Mouse (Mus musculus) embryonic facial prominence, embryonic 13.5 days (tissue): ENCODE measurements around the gene Ece1. TPM values are rescaled to one million over a fixed set of nuclear protein-coding genes. Genes with fewer than 3 reads are reported as not detected.

Experiments
- ATAC-seq: fragments of 200-750 bp; cut with Nextera tagmentation; 2 replicates; pipeline ENCODE4 v1.8.0; 2017; ENCODE audit warnings: low read depth; ENCODE audit not compliant: insufficient number of reproducible peaks, insufficient read depth, low FRiP score, low TSS enrichment
- H3K27ac ChIP-seq: fragments of 300-500 bp; sonication (generic); 2 replicates; pipeline ENCODE4 v1.5.1; 2015; ENCODE audit warnings: moderate library complexity, mild to moderate bottlenecking, inconsistent platforms
- H3K27me3 ChIP-seq: fragments of 300-500 bp; sonication (generic); 2 replicates; pipeline ENCODE4 v1.6.1; 2015; ENCODE audit warnings: mild to moderate bottlenecking, inconsistent platforms
- H3K36me3 ChIP-seq: fragments of 300-500 bp; sonication (generic); 2 replicates; pipeline ENCODE4 v1.6.1; 2015; ENCODE audit warnings: mild to moderate bottlenecking, inconsistent platforms
- H3K4me1 ChIP-seq: fragments of 300-500 bp; sonication (generic); 2 replicates; pipeline ENCODE4 v1.6.1; 2015; ENCODE audit warnings: inconsistent platforms
- H3K4me2 ChIP-seq: fragments of 300-500 bp; sonication (generic); 2 replicates; pipeline ENCODE4 v1.6.1; 2015; ENCODE audit warnings: moderate library complexity, mild to moderate bottlenecking, inconsistent platforms
- H3K4me3 ChIP-seq: fragments of 300-500 bp; sonication (generic); 2 replicates; pipeline ENCODE4 v1.5.1; 2015; ENCODE audit warnings: mild to moderate bottlenecking, inconsistent platforms
- H3K9ac ChIP-seq: fragments of 300-500 bp; sonication (generic); 2 replicates; pipeline ENCODE4 v1.6.1; 2015; ENCODE audit warnings: mild to moderate bottlenecking, inconsistent platforms
- H3K9me3 ChIP-seq: fragments of 300-500 bp; sonication (generic); 2 replicates; pipeline ENCODE4 v1.6.1; 2016; ENCODE audit warnings: inconsistent platforms
- WGBS: fragments of 180-500 bp; shearing (Covaris S2); methylation state at CpG from one replicate; pipeline ENCODE4 v1.1.7; 2015; ENCODE audit warnings: mixed read lengths; 5-methylcytosine and 5-hydroxymethylcytosine counted together
- polyA plus RNA-seq: library from polyadenylated mRNA; unstranded; fragments of >200 nt; fragmentation: Nextera tagmentation; extraction: Ambion mirVana; gene quantifications from 2 replicates; pipeline ENCODE4 v1.2.1, GENCODE M21; 2015

Gene Ece1
- polyA plus RNA-seq, 1 experiment from 2014 or later = 49.9 TPM

DNA sequence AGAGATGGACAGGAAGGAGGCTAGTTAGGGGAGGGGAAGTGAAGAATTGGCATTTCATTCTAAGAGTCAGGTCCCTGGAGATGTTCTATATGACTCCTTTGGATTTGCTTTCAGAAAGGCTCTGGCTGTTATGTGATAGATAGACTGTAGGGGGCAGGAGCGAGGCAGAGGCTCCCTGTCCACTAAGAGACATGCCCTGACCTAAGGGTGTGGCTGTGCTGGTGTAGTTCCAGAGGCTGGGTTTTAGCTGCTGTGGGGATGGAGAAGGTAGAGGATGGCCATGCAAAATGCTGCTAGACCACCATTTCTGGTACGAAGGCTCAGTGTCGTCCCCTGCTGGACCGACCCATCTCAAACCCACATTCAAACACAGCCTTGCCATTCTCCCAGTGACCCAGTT lies 8.9 kb downstream of the Ece1 start:
- Histone ChIP-seq H3K27ac (no peak overlapping the region), H3K4me2 (no peak overlapping the region), H3K9me3 (no peaks in the 10 kb centered on the region), H3K27me3 (no peaks in the 10 kb centered on the region), H3K4me3 (no peak overlapping the region), H3K4me1 (peaks cover 79% of the 10 kb centered on the region), H3K9ac (no peak overlapping the region), H3K36me3 (no peaks in the 10 kb centered on the region)
- no peak for ATAC-seq
- WGBS = 89% methylated on average over 4 of the region's 4 CpGs

DNA sequence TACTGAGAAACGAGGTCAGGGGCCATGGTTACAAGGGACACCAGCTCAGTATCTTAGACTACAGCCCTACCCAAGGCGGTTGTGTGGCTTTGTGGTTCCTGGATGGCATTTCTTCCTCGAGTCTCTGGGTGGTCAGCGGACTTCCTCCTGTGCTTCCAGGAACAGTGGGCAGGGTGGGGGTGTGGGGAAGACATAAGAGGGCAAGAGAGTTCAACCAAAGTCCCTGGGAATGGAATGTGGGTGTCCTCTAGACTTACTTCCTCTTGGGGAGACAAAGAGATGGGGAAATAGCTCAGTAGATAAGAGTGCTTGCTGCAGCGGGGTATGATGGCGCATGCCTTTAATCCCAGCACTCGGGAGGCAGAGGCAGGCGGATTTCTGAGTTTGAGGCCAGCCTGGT lies 9.4 kb downstream of the Ece1 start:
- Histone ChIP-seq H3K4me3 (no peak overlapping the region), H3K36me3 (no peaks in the 10 kb centered on the region), H3K4me1 (peaks cover 79% of the 10 kb centered on the region), H3K9ac (no peak overlapping the region), H3K27ac (no peak overlapping the region), H3K27me3 (no peaks in the 10 kb centered on the region), H3K9me3 (no peaks in the 10 kb centered on the region), H3K4me2 (no peak overlapping the region)
- WGBS = 91% methylated on average over 8 of the region's 8 CpGs
- ATAC-seq = no peak

DNA sequence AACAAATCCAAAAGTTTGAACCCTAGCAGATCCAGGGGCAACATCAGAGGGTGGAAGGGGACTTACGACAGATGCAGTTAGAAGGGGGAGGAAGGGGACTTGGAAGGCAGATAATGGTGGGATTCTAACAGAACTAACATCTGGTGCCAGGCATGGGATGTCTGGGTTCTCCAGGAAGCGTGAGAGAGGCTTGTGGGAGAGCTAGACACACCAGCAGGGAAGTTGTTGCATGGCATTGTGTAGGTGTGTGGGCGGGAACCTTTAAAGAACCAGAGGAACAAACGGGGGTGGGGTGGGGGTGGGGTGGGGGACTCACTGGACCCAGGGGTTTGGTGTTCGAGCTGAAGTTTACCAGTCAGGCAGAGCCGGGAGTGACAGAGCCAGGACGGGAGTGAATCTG lies 12.3 kb downstream of the Ece1 start:
- no peak overlapping the region for H3K4me2 ChIP-seq
- no peak overlapping the region for H3K4me3 ChIP-seq
- H3K27me3 ChIP-seq = no peaks in the 10 kb centered on the region
- WGBS = 19% methylated on average over 7 of the region's 7 CpGs
- H3K4me1 ChIP-seq = peaks cover 69% of the 10 kb centered on the region
- no peak for ATAC-seq
- no peak overlapping the region for H3K9ac ChIP-seq
- no peaks in the 10 kb centered on the region for H3K9me3 ChIP-seq
- H3K27ac ChIP-seq = peak overlapping the region; percentile 29
- H3K36me3 ChIP-seq = no peaks in the 10 kb centered on the region

DNA sequence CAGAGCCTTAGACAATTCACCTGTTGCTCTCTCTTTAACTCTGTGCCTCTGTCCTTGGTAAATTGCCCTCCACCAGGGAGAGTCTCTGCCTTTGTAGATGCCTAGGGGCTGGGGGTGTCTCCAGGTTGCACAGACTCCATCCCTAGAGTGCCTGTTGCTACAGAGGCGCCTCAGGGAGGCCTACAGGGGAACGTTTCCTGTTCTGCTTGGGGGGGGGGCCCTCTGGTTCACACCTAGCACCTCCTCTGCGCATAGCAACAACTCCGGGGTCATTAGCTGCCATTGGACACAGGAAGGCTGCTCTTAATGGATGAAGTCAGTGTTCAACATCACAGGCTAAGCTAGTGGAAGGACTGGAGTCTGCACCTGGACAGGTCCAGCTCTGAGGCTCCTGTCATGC lies 12.8 kb downstream of the Ece1 start:
- no peak overlapping the region for H3K9ac ChIP-seq
- no peaks in the 10 kb centered on the region for H3K36me3 ChIP-seq
- no peaks in the 10 kb centered on the region for H3K27me3 ChIP-seq
- no peak overlapping the region for H3K4me2 ChIP-seq
- no peak; the same call in 1 of the 2 replicates for ATAC-seq
- no peak overlapping the region for H3K4me3 ChIP-seq
- H3K9me3 ChIP-seq = no peaks in the 10 kb centered on the region
- H3K27ac ChIP-seq = peak overlapping the region; percentile 29; the same call in 1 of the 2 replicates
- 41% methylated on average over 4 of the region's 4 CpGs for WGBS
- peaks cover 68% of the 10 kb centered on the region for H3K4me1 ChIP-seq

DNA sequence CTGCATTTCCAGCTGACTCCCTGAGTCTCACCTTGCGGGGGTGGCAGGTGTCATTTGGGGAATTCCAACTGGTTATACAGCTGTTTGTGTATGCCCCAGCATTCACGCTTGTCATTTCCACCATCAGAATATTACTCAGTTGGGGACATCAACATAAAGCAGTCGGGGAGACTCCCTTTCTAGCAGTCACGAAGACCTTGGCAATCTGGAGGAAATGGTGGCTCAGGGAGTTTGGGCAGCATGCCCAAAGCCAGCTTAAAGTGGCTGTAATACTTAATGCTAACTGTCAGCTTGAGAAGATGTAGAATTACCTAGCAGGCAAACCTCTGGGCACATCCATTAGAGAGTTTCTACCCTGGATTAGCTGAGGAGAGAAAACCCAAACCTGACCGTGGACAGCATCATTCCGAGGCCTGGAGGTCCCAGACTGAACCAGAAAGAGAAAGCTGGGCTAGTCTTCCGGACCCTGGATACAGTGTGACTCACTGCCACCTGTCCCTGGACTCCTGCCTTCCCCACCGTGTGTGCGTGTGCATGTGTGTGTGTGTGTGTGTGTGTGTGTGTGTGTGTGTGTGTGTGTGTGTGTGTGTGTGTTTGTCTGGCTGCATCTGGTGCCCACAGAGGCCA lies 13.5 kb downstream of the Ece1 start:
- WGBS = 73% methylated on average over 9 of the region's 9 CpGs
- Histone ChIP-seq H3K9ac (no peak overlapping the region), H3K4me1 (peaks cover 64% of the 10 kb centered on the region), H3K4me2 (no peak overlapping the region), H3K27ac (0 out of 2 replicates have a peak overlapping the region, but pooled peaks have one; percentile 7), H3K36me3 (no peaks in the 10 kb centered on the region), H3K9me3 (no peaks in the 10 kb centered on the region), H3K27me3 (no peaks in the 10 kb centered on the region), H3K4me3 (no peak overlapping the region)
- no peak for ATAC-seq

GRCm38 (mm10) chr4:137876834-137877233 lies 14.8 kb downstream of the Ece1 start:
- Histone ChIP-seq H3K36me3 (peaks cover 7% of the 10 kb centered on the region), H3K4me1 (peaks cover 62% of the 10 kb centered on the region)

GRCm38 (mm10) chr4:137877432-137877881 lies 15.4 kb downstream of the Ece1 start:
- ATAC-seq = no peak; the same call in 1 of the 2 replicates
- WGBS = 11% methylated on average over 4 of the region's 4 CpGs
- Histone ChIP-seq H3K9me3 (no peaks in the 10 kb centered on the region), H3K4me2 (peak overlapping the region; percentile 16; the same call in 1 of the 2 replicates), H3K4me1 (peaks cover 64% of the 10 kb centered on the region), H3K36me3 (peaks cover 9% of the 10 kb centered on the region), H3K27me3 (no peaks in the 10 kb centered on the region), H3K27ac (peak overlapping the region; percentile 73), H3K4me3 (no peak overlapping the region), H3K9ac (no peak overlapping the region)

More at GRCm38 (mm10) chr4:137876834-137877233, 14.8 kb downstream of the Ece1 start:
- no peak overlapping the region for H3K9ac ChIP-seq
- peak overlapping the region; percentile 16; the same call in 1 of the 2 replicates for H3K4me2 ChIP-seq
- no peaks in the 10 kb centered on the region for H3K27me3 ChIP-seq
- no peak overlapping the region for H3K4me3 ChIP-seq
- H3K27ac ChIP-seq = peak overlapping the region; percentile 73
- no peaks in the 10 kb centered on the region for H3K9me3 ChIP-seq
- ATAC-seq = no peak
- 32% methylated on average over 6 of the region's 6 CpGs for WGBS

GRCm38 (mm10) chr4:137879383-137880156 lies 17.5 kb downstream of the Ece1 start:
- Histone ChIP-seq H3K27me3 (no peaks in the 10 kb centered on the region), H3K27ac (peak overlapping the region; percentile 16; the same call in 1 of the 2 replicates), H3K36me3 (peaks cover 9% of the 10 kb centered on the region), H3K9ac (no peak overlapping the region), H3K4me1 (peaks cover 66% of the 10 kb centered on the region), H3K4me2 (no peak overlapping the region), H3K9me3 (no peaks in the 10 kb centered on the region), H3K4me3 (no peak overlapping the region)
- no peak for ATAC-seq
- 72% methylated on average over 8 of the region's 8 CpGs for WGBS

- H3K4me2 ChIP-seq = no peak overlapping the region
- H3K36me3 ChIP-seq = peaks cover 9% of the 10 kb centered on the region
- no peaks in the 10 kb centered on the region for H3K27me3 ChIP-seq
- no peak for ATAC-seq
- H3K4me3 ChIP-seq = no peak overlapping the region
- H3K4me1 ChIP-seq = peaks cover 47% of the 10 kb centered on the region
- 88% methylated on average over 8 of the region's 8 CpGs for WGBS
- no peaks in the 10 kb centered on the region for H3K9me3 ChIP-seq
- peak overlapping the region; percentile 11; the same call in 1 of the 2 replicates for H3K27ac ChIP-seq
- H3K9ac ChIP-seq = no peak overlapping the region
Observed at GRCm38 (mm10) chr4:137881445-137881844, 19.4 kb downstream of the Ece1 start.

- H3K27ac ChIP-seq = peak overlapping the region; percentile 78
- ATAC-seq = no peak
- H3K4me2 ChIP-seq = peak overlapping the region; percentile 11; the same call in 1 of the 2 replicates
- H3K9me3 ChIP-seq = no peaks in the 10 kb centered on the region
- peaks cover 9% of the 10 kb centered on the region for H3K36me3 ChIP-seq
- H3K4me1 ChIP-seq = peaks cover 35% of the 10 kb centered on the region
- no peaks in the 10 kb centered on the region for H3K27me3 ChIP-seq
- H3K9ac ChIP-seq = no peak overlapping the region
- WGBS = 29% methylated on average over 9 of the region's 9 CpGs
- no peak overlapping the region for H3K4me3 ChIP-seq
Observed at GRCm38 (mm10) chr4:137882663-137883062, 20.6 kb downstream of the Ece1 start.

GRCm38 (mm10) chr4:137883513-137884150 lies 21.6 kb downstream of the Ece1 start:
- ATAC-seq = no peak
- Histone ChIP-seq H3K27ac (peak overlapping the region; percentile 78; the same call in 1 of the 2 replicates), H3K4me3 (no peak overlapping the region)

More at GRCm38 (mm10) chr4:137883513-137884150, 21.6 kb downstream of the Ece1 start:
- 83% methylated on average over 8 of the region's 8 CpGs for WGBS
- Histone ChIP-seq H3K9me3 (no peaks in the 10 kb centered on the region), H3K4me1 (peaks cover 31% of the 10 kb centered on the region), H3K4me2 (no peak overlapping the region), H3K27me3 (no peaks in the 10 kb centered on the region), H3K36me3 (peaks cover 18% of the 10 kb centered on the region), H3K9ac (0 out of 2 replicates have a peak overlapping the region, but pooled peaks have one; percentile 3)
